Mouse (Mus musculus): ENCODE data around the gene Rap1a.

GRCm38 (mm10) chr3:105769380-105769779 lies 31.8 kb downstream of the Rap1a start:
- TF ChIP-seq CTCF (IDR thresholded peaks at IDR 0.05; ENCODE audit: control insufficient read depth, insufficient read depth, insufficient replicate concordance, low read depth, low read length) (no peak), POLR2A (IDR thresholded peaks at IDR 0.05; ENCODE audit: control insufficient read depth, low read depth, low read length) (no peak)

All from testis, adult 2 months (tissue).